Mouse (Mus musculus): ENCODE results near the gene B4galnt2. TPM values are rescaled to one million over a fixed set of nuclear protein-coding genes. Genes with fewer than 3 reads are reported as not detected.
A peak's percentile ranks its signal among the peaks of the same experiment; 100 is the strongest.

Gene B4galnt2
- total and polyA plus RNA-seq, 3 experiments, result 0.34 to 1.9 (median 0.42) TPM

DNA sequence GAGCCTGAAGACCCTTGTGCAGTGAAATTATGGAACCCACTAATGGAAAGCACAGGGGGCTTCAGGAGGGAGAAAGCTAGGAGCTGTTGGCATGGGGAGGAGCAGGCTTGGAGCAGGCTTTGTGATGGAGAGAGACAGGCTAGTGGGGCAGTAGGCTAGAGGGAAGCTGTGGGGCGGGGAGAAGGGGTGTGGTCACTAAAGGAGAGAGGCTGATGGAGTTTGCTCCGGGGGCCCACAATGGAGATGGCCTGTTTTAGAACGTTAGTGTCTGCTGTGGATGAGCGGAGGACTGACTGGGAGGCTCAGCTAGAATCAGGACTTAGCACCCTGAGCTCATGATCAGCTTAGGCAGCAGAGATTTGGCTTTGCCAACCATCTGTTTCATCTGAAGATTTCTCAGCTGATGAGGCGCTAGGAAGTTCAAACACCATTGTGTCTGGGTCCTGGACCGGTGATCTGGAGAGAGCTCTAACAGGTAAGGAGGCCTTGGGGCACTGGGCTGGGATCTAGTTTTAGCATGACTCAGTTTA is 71.2 kb downstream of the B4galnt2 start:
- Histone ChIP-seq H3K79me2 (replicated peaks; ENCODE audit: control insufficient read depth, extremely low read depth, insufficient read depth, poor library complexity, severe bottlenecking) (peaks cover 22% of the 10 kb centered on the region), H3K27ac (ENCODE audit: insufficient read depth, low read depth) (no peak overlapping the region), H3K4me3 (replicated peaks in 1 of 3; ENCODE audit: low read depth in 2 of 3, low read length in 2 of 3, poor library complexity in 1 of 3) (peak overlapping the region; percentile 67 to 98 (median 77)), H3K27me3 (replicated peaks) (no peaks in the 10 kb centered on the region), H3K4me1 (ENCODE audit: control insufficient read depth in 1 of 2, insufficient read depth in 2 of 2) (peaks cover 35 to 62% of the 10 kb centered on the region in 2 experiments), H3K9ac (ENCODE audit: insufficient read depth, low read depth) (peak overlapping the region; percentile 76; the same call in 1 of the 2 replicates), H3K4me2 (ENCODE audit: insufficient read depth, low read depth, poor library complexity, severe bottlenecking) (peak overlapping the region; percentile 59), H3K9me3 (replicated peaks; ENCODE audit: low read length) (peaks cover 4% of the 10 kb centered on the region), H3K36me3 (replicated peaks in 1 of 2; ENCODE audit: control insufficient read depth in 1 of 2, insufficient read depth in 1 of 2, low read length in 1 of 2) (peaks cover 10 to 11% of the 10 kb centered on the region in 2 experiments)
- no peak for DNase-seq (ENCODE audit: extremely low read depth)
- TF ChIP-seq CTCF (conservative IDR thresholded peaks at IDR 0.05 in 1 of 2, IDR thresholded peaks at IDR 0.05 in 1 of 2; ENCODE audit: low read depth in 2 of 2, low read length in 2 of 2), result no peak
- TF ChIP-seq MAFK (IDR thresholded peaks at IDR 0.05; ENCODE audit: insufficient replicate concordance, low read length), result no peak
- TF ChIP-seq EP300 (IDR thresholded peaks at IDR 0.05; ENCODE audit: low read length), result no peak
- TF ChIP-seq ZMIZ1 (IDR thresholded peaks at IDR 0.05; ENCODE audit: low read depth, low read length), result 0 out of 2 replicates have a peak, but pooled peaks have one; percentile 41
- TF ChIP-seq UBTF (IDR thresholded peaks at IDR 0.05; ENCODE audit: low read depth, low read length), result no peak
- no peak for TF ChIP-seq CHD2 (IDR thresholded peaks at IDR 0.05; ENCODE audit: low read length)
- 0 out of 2 replicates have a peak, but pooled peaks have one; percentile 7 for TF ChIP-seq POLR2A (IDR thresholded peaks at IDR 0.05; ENCODE audit: low read depth, low read length)
- dilution Hi-C loops (cut with MboI; ENCODE audit: extremely low pct_ligation_motif_present, extremely low pct_unique_long_range_greater_than_20kb, low sequenced_read_pairs) (no loop called here), in situ Hi-C loops (cut with MboI; ENCODE audit: low pct_ligation_motif_present, low pct_unique_long_range_greater_than_20kb, low sequenced_read_pairs) (no loop called here)

DNA sequence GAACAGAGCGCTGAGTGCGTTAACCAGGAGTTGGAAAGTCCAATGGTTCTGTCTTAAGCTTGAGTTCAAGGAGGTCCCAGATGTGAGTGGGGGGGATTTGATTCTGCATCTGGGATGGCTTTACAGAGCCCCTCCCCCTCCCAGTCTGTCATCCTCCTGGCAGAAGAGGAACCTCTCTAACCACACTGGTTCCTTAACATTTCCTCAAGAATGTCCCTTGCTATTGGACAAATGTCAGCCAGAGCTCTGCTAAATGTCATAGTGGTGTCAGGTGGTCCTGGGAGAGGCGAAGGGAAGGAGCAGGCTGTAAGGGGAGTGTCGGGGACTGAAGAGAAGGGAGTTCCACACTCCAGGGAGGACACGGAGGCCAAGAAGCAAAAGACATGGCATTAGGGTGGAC is 71.7 kb downstream of the B4galnt2 start:
- H3K27me3 ChIP-seq (replicated peaks), result no peaks in the 10 kb centered on the region
- peaks cover 11 to 12% of the 10 kb centered on the region in 2 experiments for H3K36me3 ChIP-seq (replicated peaks in 1 of 2; ENCODE audit: control insufficient read depth in 1 of 2, insufficient read depth in 1 of 2, low read length in 1 of 2)
- in situ Hi-C loops (cut with MboI; ENCODE audit: low pct_ligation_motif_present, low pct_unique_long_range_greater_than_20kb, low sequenced_read_pairs) (no loop called here), dilution Hi-C loops (cut with MboI; ENCODE audit: extremely low pct_ligation_motif_present, extremely low pct_unique_long_range_greater_than_20kb, low sequenced_read_pairs) (no loop called here)
- DNase-seq (ENCODE audit: extremely low read depth), result no peak
- peaks cover 26% of the 10 kb centered on the region for H3K79me2 ChIP-seq (replicated peaks; ENCODE audit: control insufficient read depth, extremely low read depth, insufficient read depth, poor library complexity, severe bottlenecking)
- TF ChIP-seq SIN3A (IDR thresholded peaks at IDR 0.05; ENCODE audit: low read length) (no peak; the same call in 1 of the 2 replicates), POLR2A (IDR thresholded peaks at IDR 0.05; ENCODE audit: low read depth, low read length) (0 out of 2 replicates have a peak, but pooled peaks have one; percentile 15)
- H3K4me2 ChIP-seq (ENCODE audit: insufficient read depth, low read depth, poor library complexity, severe bottlenecking), result peak overlapping the region; percentile 59
- peak overlapping the region; percentile 86 for H3K27ac ChIP-seq (ENCODE audit: insufficient read depth, low read depth)
- peak overlapping the region; percentile 67 to 98 (median 77) for H3K4me3 ChIP-seq (replicated peaks in 1 of 3; ENCODE audit: low read depth in 2 of 3, low read length in 2 of 3, poor library complexity in 1 of 3)
- H3K9ac ChIP-seq (ENCODE audit: insufficient read depth, low read depth), result peak overlapping the region; percentile 76
- H3K9me3 ChIP-seq (replicated peaks; ENCODE audit: low read length), result peaks cover 1% of the 10 kb centered on the region
- peaks cover 41 to 68% of the 10 kb centered on the region in 2 experiments for H3K4me1 ChIP-seq (ENCODE audit: control insufficient read depth in 1 of 2, insufficient read depth in 2 of 2)

DNA sequence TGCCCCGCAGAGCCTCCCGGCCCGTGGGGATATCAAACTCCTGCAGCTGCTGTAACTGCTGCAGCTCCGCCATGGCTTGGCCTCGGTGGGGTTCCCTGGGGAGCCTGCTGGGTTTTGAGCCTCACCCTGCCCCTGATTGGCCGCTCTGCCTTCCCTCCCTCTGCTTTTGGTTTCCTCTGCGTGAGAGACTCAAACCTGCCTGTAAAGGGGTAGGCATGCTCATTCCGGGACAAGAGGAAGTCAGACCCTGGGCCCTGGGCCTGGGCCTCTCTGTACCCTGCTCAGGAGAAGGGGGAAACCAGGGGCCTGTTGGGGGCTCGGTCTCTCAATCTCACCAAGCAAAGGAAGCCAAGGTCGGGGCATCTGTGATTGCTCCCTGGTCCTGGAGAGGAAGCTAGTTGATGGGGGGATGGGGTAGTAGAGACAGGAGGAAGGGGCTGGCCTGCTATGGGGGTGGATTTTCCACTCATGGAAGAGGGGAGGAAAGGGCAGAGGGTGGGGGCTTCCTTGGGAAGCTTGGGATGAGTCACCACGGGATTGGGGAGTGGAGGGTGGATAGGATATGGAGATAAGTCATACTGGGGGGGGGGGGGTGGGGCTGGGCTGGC is 72.5 kb downstream of the B4galnt2 start, which contains the start of gene Abi3:
TSS of gene Abi3 (minus strand) at position 403 of the 608 bp plus-strand sequence.
- H3K9ac ChIP-seq (ENCODE audit: insufficient read depth, low read depth), result peak within 1 kb of the TSS; percentile 76
- in situ Hi-C loops (cut with MboI; ENCODE audit: low pct_ligation_motif_present, low pct_unique_long_range_greater_than_20kb, low sequenced_read_pairs), result no loop called here
- dilution Hi-C loops (cut with MboI; ENCODE audit: extremely low pct_ligation_motif_present, extremely low pct_unique_long_range_greater_than_20kb, low sequenced_read_pairs), result no loop called here
- no peaks in the 10 kb centered on the region for H3K9me3 ChIP-seq (replicated peaks; ENCODE audit: low read length)
- DNase-seq (ENCODE audit: extremely low read depth), result peak; percentile 97
- no peaks in the 10 kb centered on the region for H3K27me3 ChIP-seq (replicated peaks)
- H3K4me3 ChIP-seq (replicated peaks in 1 of 3; ENCODE audit: low read depth in 2 of 3, low read length in 2 of 3, poor library complexity in 1 of 3), result peak within 1 kb of the TSS; percentile 67 to 98 (median 77)
- H3K27ac ChIP-seq (ENCODE audit: insufficient read depth, low read depth), result peak within 1 kb of the TSS; percentile 86
- H3K36me3 ChIP-seq (replicated peaks in 1 of 2; ENCODE audit: control insufficient read depth in 1 of 2, insufficient read depth in 1 of 2, low read length in 1 of 2), result peaks cover 14 to 17% of the 10 kb centered on the region in 2 experiments
- peaks cover 33% of the 10 kb centered on the region for H3K79me2 ChIP-seq (replicated peaks; ENCODE audit: control insufficient read depth, extremely low read depth, insufficient read depth, poor library complexity, severe bottlenecking)
- H3K4me2 ChIP-seq (ENCODE audit: insufficient read depth, low read depth, poor library complexity, severe bottlenecking), result peak within 1 kb of the TSS; percentile 82
- peaks cover 47 to 75% of the 10 kb centered on the region in 2 experiments for H3K4me1 ChIP-seq (ENCODE audit: control insufficient read depth in 1 of 2, insufficient read depth in 2 of 2)
- TF ChIP-seq PAX5 (IDR thresholded peaks at IDR 0.05; ENCODE audit: low read length) (no peak), ZNF384 (IDR thresholded peaks at IDR 0.05; ENCODE audit: low read depth, low read length) (no peak), ZMIZ1 (IDR thresholded peaks at IDR 0.05; ENCODE audit: low read depth, low read length) (peak; percentile 86), MEF2A (IDR thresholded peaks at IDR 0.05; ENCODE audit: borderline replicate concordance, low read depth, low read length) (peak; percentile 82), E2F4 (IDR thresholded peaks at IDR 0.05; ENCODE audit: insufficient replicate concordance, low read depth, low read length) (no peak), RCOR1 (conservative IDR thresholded peaks at IDR 0.05; ENCODE audit: low read depth, low read length) (peak; percentile 86; the same call in 1 of the 2 replicates), JUN (IDR thresholded peaks at IDR 0.05; ENCODE audit: insufficient read depth, low read depth, low read length) (no peak), RAD21 (IDR thresholded peaks at IDR 0.05; ENCODE audit: low read depth, low read length) (no peak), MAZ (IDR thresholded peaks at IDR 0.05; ENCODE audit: low read depth, low read length) (peak; percentile 96), TCF12 (IDR thresholded peaks at IDR 0.05; ENCODE audit: low read depth, low read length) (peak; percentile 94), ZC3H11A (IDR thresholded peaks at IDR 0.05; ENCODE audit: low read depth, low read length) (no peak), BHLHE40 (IDR thresholded peaks at IDR 0.05; ENCODE audit: low read depth, low read length) (peak; percentile 60), EP300 (IDR thresholded peaks at IDR 0.05; ENCODE audit: low read length) (peak; percentile 57; the same call in 1 of the 2 replicates), ELF1 (IDR thresholded peaks at IDR 0.05; ENCODE audit: low read depth, low read length) (peak; percentile 83), MYC (IDR thresholded peaks at IDR 0.05; ENCODE audit: low read depth, low read length) (peak; percentile 65; the same call in 1 of the 2 replicates), SMC3 (IDR thresholded peaks at IDR 0.05; ENCODE audit: low read depth, low read length) (peak; percentile 25; the same call in 1 of the 2 replicates), GABPA (IDR thresholded peaks at IDR 0.05; ENCODE audit: insufficient replicate concordance, low read depth, low read length) (no peak)

Measured in CH12.LX (cell line).